Comparison of ENCODE assay signal across 8 mouse cellular contexts in genomic region chr2:110204705-110205318, GRCm38 (mm10).
A peak's percentile ranks its signal among the peaks of the same experiment; 100 is the strongest.
DNase-seq lines count a peak whose midpoint lies in the region; ATAC-seq lines count a peak whose summit lies in the region.

No protein-coding gene starts in this region.

- H3K27me3 ChIP-seq in hindbrain, embryonic 12.5 days, result no peaks in the 10 kb centered on the region

- H3K27ac ChIP-seq in hindbrain, embryonic 12.5 days, result no peak overlapping the region

- peak; percentile 72 for DNase-seq in ZHBTc4 (ENCODE audit: low read depth, low spot score)
- DNase-seq in cerebellum, postnatal 10 days, result peak; percentile 85 to 87
- DNase-seq in frontal cortex, postnatal 36 days (ENCODE audit: low spot score in 2 of 2), result peak; percentile 70 to 84
- DNase-seq in layer of hippocampus, postnatal 14 days (ENCODE audit: low spot score in 2 of 2), result peak; percentile 65 to 80
- peak; percentile 71 for DNase-seq in lung, postnatal 10 days
- peak; percentile 27 for DNase-seq in retina, postnatal 7 days (ENCODE audit: low read depth, low spot score)

- ATAC-seq in hindbrain, embryonic 12.5 days (ENCODE audit: low FRiP score), result peak; percentile 54; the same call in 1 of the 2 replicates
- no peak for ATAC-seq in erythroblast, adult 5-6 weeks (replicated peaks; ENCODE audit: low FRiP score, poor library complexity, severe bottlenecking)

- 11% methylated on average over 14 of the region's 14 CpGs for WGBS in hindbrain, embryonic 12.5 days

- peak overlapping the region; percentile 19; the same call in 1 of the 2 replicates for H3K4me2 ChIP-seq in hindbrain, embryonic 12.5 days (replicated peaks)

- no peaks in the 10 kb centered on the region for H3K4me1 ChIP-seq in hindbrain, embryonic 12.5 days

- no peaks in the 10 kb centered on the region for H3K9me3 ChIP-seq in hindbrain, embryonic 12.5 days (replicated peaks)

- no peaks in the 10 kb centered on the region for H3K36me3 ChIP-seq in hindbrain, embryonic 12.5 days

- H3K9ac ChIP-seq in hindbrain, embryonic 12.5 days, result no peak overlapping the region

- no peak overlapping the region for H3K4me3 ChIP-seq in hindbrain, embryonic 12.5 days

Comparison
In these comparisons a context has a peak if more than half of its experiments do, and no peak if none do; other contexts are left out.
1. DNase-seq: peak in every context shown above with its lines; median percentile 86 in cerebellum, postnatal 10 days; 77 in frontal cortex, postnatal 36 days; 72 in layer of hippocampus, postnatal 14 days; 72 in ZHBTc4; 71 in lung, postnatal 10 days; 27 in retina, postnatal 7 days.